Mouse (Mus musculus): ENCODE data around the gene Treml1.

- TF ChIP-seq CTCF (IDR thresholded peaks at IDR 0.05; ENCODE audit: insufficient read depth, low read depth, low read length), result no peak
- TF ChIP-seq POLR2A (IDR thresholded peaks at IDR 0.05; ENCODE audit: insufficient read depth, low read depth, low read length), result no peak
Measured at GRCm38 (mm10) chr17:48343065-48343464, 16.7 kb upstream of the Treml1 start.
